Mouse (Mus musculus): Measurements from ENCODE around the gene Nmrk2.

Nmrk2 gene

GRCm38 (mm10) chr10:81216810-81217209, 15.0 kb upstream of the Nmrk2 start:
- DNase-seq (ENCODE audit: low spot score), result no peak

- DNase-seq (ENCODE audit: low spot score), result no peak
Measured at GRCm38 (mm10) chr10:81216260-81216659, 14.4 kb upstream of the Nmrk2 start.

- DNase-seq (ENCODE audit: low spot score), result no peak
Measured at GRCm38 (mm10) chr10:81210154-81210553, 8.3 kb upstream of the Nmrk2 start.

- no peak for DNase-seq (ENCODE audit: low spot score)
Measured at GRCm38 (mm10) chr10:81204137-81204536, 2.3 kb upstream of the Nmrk2 start.

GRCm38 (mm10) chr10:81202978-81203720, 1.3 kb upstream of the Nmrk2 start:
- no peak for DNase-seq (ENCODE audit: low spot score)

GRCm38 (mm10) chr10:81200605-81201287, 1.1 kb downstream of the Nmrk2 start:
- DNase-seq (ENCODE audit: low spot score), result no peak

- DNase-seq (ENCODE audit: low spot score), result no peak
Measured at GRCm38 (mm10) chr10:81200141-81200540, 1.7 kb downstream of the Nmrk2 start.

- DNase-seq (ENCODE audit: low spot score), result no peak
Measured at GRCm38 (mm10) chr10:81198990-81199389, 2.9 kb downstream of the Nmrk2 start.

- peak; percentile 90 for DNase-seq (ENCODE audit: low spot score)
Measured at GRCm38 (mm10) chr10:81198230-81198629, 3.6 kb downstream of the Nmrk2 start.

GRCm38 (mm10) chr10:81197305-81197704, 4.5 kb downstream of the Nmrk2 start:
- DNase-seq (ENCODE audit: low spot score), result no peak

GRCm38 (mm10) chr10:81196470-81197065, 5.3 kb downstream of the Nmrk2 start:
- no peak for DNase-seq (ENCODE audit: low spot score)

- no peak for DNase-seq (ENCODE audit: low spot score)
Measured at GRCm38 (mm10) chr10:81195300-81195699, 6.6 kb downstream of the Nmrk2 start.

GRCm38 (mm10) chr10:81193991-81194774, 7.7 kb downstream of the Nmrk2 start:
- no peak for DNase-seq (ENCODE audit: low spot score)

- peak; percentile 53 for DNase-seq (ENCODE audit: low spot score)
Measured at GRCm38 (mm10) chr10:81192968-81193501, 8.8 kb downstream of the Nmrk2 start.

GRCm38 (mm10) chr10:81192270-81192967, 9.4 kb downstream of the Nmrk2 start:
- peak; percentile 84 for DNase-seq (ENCODE audit: low spot score)

GRCm38 (mm10) chr10:81191342-81191982, 10.4 kb downstream of the Nmrk2 start:
- no peak for DNase-seq (ENCODE audit: low spot score)

GRCm38 (mm10) chr10:81190912-81191321, 10.9 kb downstream of the Nmrk2 start:
- no peak for DNase-seq (ENCODE audit: low spot score)

GRCm38 (mm10) chr10:81190236-81190911, 11.5 kb downstream of the Nmrk2 start:
- DNase-seq (ENCODE audit: low spot score), result peak; percentile 55

GRCm38 (mm10) chr10:81189821-81190220, 12.0 kb downstream of the Nmrk2 start:
- no peak for DNase-seq (ENCODE audit: low spot score)

GRCm38 (mm10) chr10:81187161-81187560, 14.7 kb downstream of the Nmrk2 start:
- no peak for DNase-seq (ENCODE audit: low spot score)

All from embryo, embryonic 10.5 days (tissue).